Mouse (Mus musculus): ENCODE results near the gene Mansc4. TPM values are rescaled to one million over a fixed set of nuclear protein-coding genes. Genes with fewer than 3 reads are reported as not detected.

The Mansc4 gene
- not detected in 2 replicates for polyA plus RNA-seq (2012; rRNA removed)

GRCm38 (mm10) chr6:147086594-147087225 lies at the start of gene Mansc4:
Gene Mansc4 (minus strand): TSS chr6:147087032.

DNA sequence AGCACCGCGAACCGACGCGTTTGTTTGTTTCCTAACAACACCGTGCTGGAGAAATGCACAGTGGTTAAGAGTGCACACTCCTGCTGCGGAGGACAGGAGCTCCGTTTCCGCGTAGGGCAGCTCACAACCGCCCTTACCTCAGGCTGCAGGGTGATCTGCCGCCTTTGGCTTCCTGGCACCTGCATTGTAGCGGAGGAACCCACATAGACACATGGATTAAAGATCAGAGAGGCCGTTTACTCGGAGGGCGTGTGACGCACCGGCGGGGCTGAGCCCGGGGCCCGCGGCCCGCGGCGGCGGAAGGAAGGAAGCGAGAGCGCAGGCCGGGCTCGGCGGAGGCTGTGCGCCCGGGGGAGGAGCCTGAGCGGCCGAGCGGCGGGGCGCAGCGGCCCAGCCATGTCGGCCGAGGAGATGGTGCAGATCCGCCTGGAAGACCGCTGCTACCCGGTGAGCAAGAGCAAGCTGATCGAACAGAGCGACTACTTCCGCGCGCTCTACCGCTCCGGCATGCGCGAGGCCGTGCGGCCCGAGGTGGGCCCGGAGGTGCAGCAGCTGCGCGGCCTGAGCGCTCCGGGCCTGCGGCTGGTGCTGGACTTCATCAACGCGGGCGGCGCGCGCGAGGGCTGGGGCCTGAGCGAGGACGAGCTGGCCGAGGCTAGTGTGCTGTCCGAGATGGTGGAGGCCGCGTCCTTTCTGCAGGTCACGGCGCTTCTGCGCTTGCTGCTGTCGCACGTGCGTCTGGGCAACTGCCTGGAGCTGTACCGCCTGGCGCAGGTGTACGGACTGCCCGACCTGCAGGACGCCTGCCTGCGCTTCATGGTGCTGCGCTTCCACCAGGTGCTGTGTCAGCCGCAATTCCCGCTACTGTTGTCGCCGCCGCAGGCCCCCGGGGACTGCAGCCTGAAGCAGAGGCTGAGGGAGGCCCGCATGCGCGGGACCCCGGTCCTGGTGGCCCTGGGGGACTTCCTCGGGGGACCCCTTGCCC lies 4.6 kb upstream of the Mansc4 start, which contains the start of gene Klhl42:
Gene Klhl42 (plus strand): TSS at position 244 of the 985 bp plus-strand sequence.

DNA sequence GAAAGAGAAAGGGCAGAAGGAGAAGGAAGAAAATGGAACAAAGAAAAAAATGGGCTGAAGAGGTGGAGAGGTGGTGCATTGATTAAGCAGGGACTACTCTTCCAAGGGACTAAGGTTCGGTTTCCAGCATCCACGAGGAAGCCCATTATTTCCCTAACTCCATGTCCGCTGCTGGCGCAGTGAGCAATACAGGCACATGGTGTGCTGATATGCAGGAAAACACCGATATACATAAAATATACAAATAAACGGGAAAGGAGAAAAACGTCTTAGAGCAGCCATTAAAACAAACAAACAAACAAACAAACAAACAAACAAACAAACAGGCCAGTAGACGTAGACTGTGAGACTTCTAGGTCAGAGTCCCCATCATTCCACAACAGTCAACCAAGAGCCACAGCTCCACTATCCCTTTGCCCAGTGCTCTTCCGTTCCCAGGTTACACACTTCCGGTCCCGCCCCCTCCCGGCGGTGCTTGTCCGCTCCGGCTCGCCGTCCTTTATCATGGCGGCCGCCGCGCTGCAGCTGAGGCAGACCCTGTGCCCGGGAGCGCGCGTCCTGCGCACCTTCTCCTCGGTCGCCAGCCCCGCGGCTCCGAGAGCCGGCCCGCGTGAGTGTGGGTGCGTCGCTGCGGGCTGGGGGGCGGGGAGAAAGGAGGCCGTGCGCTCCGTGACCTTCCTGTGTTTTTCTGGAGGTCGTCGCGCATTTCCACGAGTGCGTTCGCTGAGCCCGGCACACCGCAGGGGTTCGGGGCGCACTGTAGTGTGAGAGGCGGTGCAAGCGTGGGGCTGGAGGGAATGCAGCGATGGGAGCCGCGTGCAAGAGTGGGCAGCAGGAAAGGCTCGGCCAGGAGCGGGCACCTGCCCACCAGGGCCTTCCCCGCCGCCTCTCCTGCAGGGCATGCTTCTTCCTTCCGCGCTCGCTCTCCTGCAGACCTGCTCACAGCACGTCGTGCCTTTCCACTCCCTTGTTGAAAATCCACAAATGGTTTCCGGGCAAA lies 44.2 kb downstream of the Mansc4 start, which contains the start of gene Mrps35:
Gene Mrps35 (plus strand): TSS at position 474 of the 1,000 bp plus-strand sequence.

GRCm38 (mm10) chr6:147032303-147032925 lies 54.4 kb downstream of the Mansc4 start, which contains the start of gene Rep15:
Gene Rep15 (plus strand): TSS chr6:147032584.

Other genes with a start within 250 kb of the Mansc4 start
- gene Smco2, start 236.9 kb downstream of the Mansc4 start, polyA plus RNA-seq (2012; rRNA removed), result not detected in 2 replicates
- gene Ppfibp1, start 198.5 kb downstream of the Mansc4 start, polyA plus RNA-seq (2012; rRNA removed), result 8.6 and 11.0 TPM in 2 replicates
- gene 1700034J05Rik, start 132.6 kb downstream of the Mansc4 start, polyA plus RNA-seq (2012; rRNA removed), result not detected in 2 replicates
- gene Rep15, start 54.4 kb downstream of the Mansc4 start, polyA plus RNA-seq (2012; rRNA removed), result 0.10 and 0.11 TPM in 2 replicates
- 17.9 and 18.0 TPM in 2 replicates for gene Mrps35, start 44.3 kb downstream of the Mansc4 start, polyA plus RNA-seq (2012; rRNA removed)
- gene Klhl42, start 4.3 kb upstream of the Mansc4 start, polyA plus RNA-seq (2012; rRNA removed), result 2.3 and 2.5 TPM in 2 replicates
- gene Pthlh, start 177.2 kb upstream of the Mansc4 start, polyA plus RNA-seq (2012; rRNA removed), result not detected in 2 replicates